17 mouse cellular contexts compared by ENCODE assay signal in genomic region chr10:124138456-124138855, GRCm38 (mm10).
DNase-seq lines count a peak whose midpoint lies in the region; TF ChIP-seq lines count a peak whose summit lies in the region.
"Had no signal": no experiment of that assay in that cellular context is flagged by ENCODE, and none has a peak within 500 bp of the region (broad histone marks: within the 10 kb centered on the region; RNA-seq: fewer than 3 reads in every experiment).

No protein-coding gene starts in this region.

- no peak overlapping the region for H3K27ac ChIP-seq in CH12.LX (ENCODE audit: insufficient read depth, low read depth)
- H3K27ac ChIP-seq: embryonic facial prominence, embryonic 12.5 days; heart, embryonic 13.5 days; limb, embryonic 13.5 days; liver, embryonic 14.5 days; neural tube, embryonic 13.5 days had no signal

- H3K4me1 ChIP-seq in CH12.LX (ENCODE audit: control insufficient read depth in 1 of 2, insufficient read depth in 2 of 2) = no peaks in the 10 kb centered on the region
- H3K4me1 ChIP-seq: embryonic facial prominence, embryonic 12.5 days; heart, embryonic 13.5 days; limb, embryonic 13.5 days; neural tube, embryonic 13.5 days had no signal

- dilution Hi-C loops in CH12.LX (cut with MboI; ENCODE audit: extremely low pct_ligation_motif_present, extremely low pct_unique_long_range_greater_than_20kb, low sequenced_read_pairs) = no loop called here

- H3K4me3 ChIP-seq in CH12.LX (replicated peaks in 1 of 3; ENCODE audit: low read depth in 2 of 3, low read length in 2 of 3, poor library complexity in 1 of 3) = no peak overlapping the region
- H3K4me3 ChIP-seq in myocyte = no peak overlapping the region
- H3K4me3 ChIP-seq: embryonic facial prominence, embryonic 12.5 days; heart, embryonic 13.5 days; limb, embryonic 13.5 days; neural tube, embryonic 13.5 days had no signal

- no peak for TF ChIP-seq CTCF in CH12.LX (conservative IDR thresholded peaks at IDR 0.05 in 1 of 2, IDR thresholded peaks at IDR 0.05 in 1 of 2; ENCODE audit: low read depth in 2 of 2, low read length in 2 of 2)

- DNase-seq in left cerebral cortex, adult 18-20 months (ENCODE audit: low spot score in 2 of 2) = peak; percentile 2
- DNase-seq in left cerebral cortex, postnatal 4 days = no peak
- peak; percentile 12 for DNase-seq in CH12.LX (ENCODE audit: extremely low read depth)
- DNase-seq in R1 (ENCODE audit: low read depth, low spot score) = peak; percentile 4
- DNase-seq in lung, postnatal 36 days = no peak
- DNase-seq in layer of hippocampus, postnatal 36 days = no peak
- DNase-seq: adrenal gland, postnatal 14 days; cerebellum, adult 8-10 months; lung, postnatal 10 days; right cerebral cortex, postnatal 25 days; thymus, postnatal 25 days had no signal

- H3K27me3 ChIP-seq in CH12.LX (replicated peaks) (no peaks in the 10 kb centered on the region), myocyte (ENCODE audit: control insufficient read depth, insufficient read depth, insufficient read length) (no peaks in the 10 kb centered on the region)
- H3K27me3 ChIP-seq: embryonic facial prominence, embryonic 12.5 days; heart, embryonic 13.5 days; limb, embryonic 13.5 days; neural tube, embryonic 13.5 days had no signal

- H3K4me2 ChIP-seq in CH12.LX (ENCODE audit: insufficient read depth, low read depth, poor library complexity, severe bottlenecking) (no peak overlapping the region), myocyte (ENCODE audit: low read depth) (no peak overlapping the region)
- H3K4me2 ChIP-seq: embryonic facial prominence, embryonic 12.5 days; heart, embryonic 13.5 days; limb, embryonic 13.5 days; neural tube, embryonic 13.5 days had no signal

- in situ Hi-C loops in CH12.LX (cut with MboI; ENCODE audit: low pct_ligation_motif_present, low pct_unique_long_range_greater_than_20kb, low sequenced_read_pairs) = no loop called here

- H3K79me2 ChIP-seq in CH12.LX (replicated peaks; ENCODE audit: control insufficient read depth, extremely low read depth, insufficient read depth, poor library complexity, severe bottlenecking) (no peaks in the 10 kb centered on the region), myocyte (ENCODE audit: control insufficient read depth, insufficient read depth) (no peaks in the 10 kb centered on the region)

- peaks cover 30% of the 10 kb centered on the region for H3K9me3 ChIP-seq in CH12.LX (replicated peaks; ENCODE audit: low read length)
- H3K9me3 ChIP-seq: embryonic facial prominence, embryonic 12.5 days; heart, embryonic 13.5 days; limb, embryonic 13.5 days; neural tube, embryonic 13.5 days had no signal

- no peak overlapping the region for H3ac ChIP-seq in myocyte (ENCODE audit: control insufficient read depth, insufficient read length)

- intact Hi-C loops in left cerebral cortex, postnatal 4 days (cut with DNase I) = no loop called here

- no peak for TF ChIP-seq RAD21 in CH12.LX (IDR thresholded peaks at IDR 0.05; ENCODE audit: low read depth, low read length)

- H3K36me3 ChIP-seq in CH12.LX (replicated peaks in 1 of 2; ENCODE audit: control insufficient read depth in 1 of 2, insufficient read depth in 1 of 2, low read length in 1 of 2) (no peaks in the 10 kb centered on the region), myocyte (ENCODE audit: control insufficient read depth, insufficient read depth) (no peaks in the 10 kb centered on the region)
- H3K36me3 ChIP-seq: embryonic facial prominence, embryonic 12.5 days; heart, embryonic 13.5 days; limb, embryonic 13.5 days; neural tube, embryonic 13.5 days had no signal

- TF ChIP-seq EP300 in CH12.LX (IDR thresholded peaks at IDR 0.05; ENCODE audit: low read length) = peak; percentile 51

- TF ChIP-seq POLR2A in CH12.LX (IDR thresholded peaks at IDR 0.05; ENCODE audit: low read depth, low read length) (no peak), myocyte (IDR thresholded peaks at IDR 0.05; ENCODE audit: insufficient read length, low read depth) (no peak)

- H3K9ac ChIP-seq in CH12.LX (ENCODE audit: insufficient read depth, low read depth) = no peak overlapping the region
- H3K9ac ChIP-seq: embryonic facial prominence, embryonic 12.5 days; heart, embryonic 13.5 days; limb, embryonic 13.5 days; liver, embryonic 14.5 days; neural tube, embryonic 13.5 days had no signal

TF ChIP-seq in CH12.LX, 34 proteins besides CTCF, POLR2A, EP300 and RAD21:
- TF ChIP-seq ETS1 (conservative IDR thresholded peaks at IDR 0.05; ENCODE audit: low read depth, low read length) (peak; percentile 64), MYC (IDR thresholded peaks at IDR 0.05; ENCODE audit: low read depth, low read length) (no peak), MXI1 (IDR thresholded peaks at IDR 0.05; ENCODE audit: low read depth, low read length) (no peak), JUND (conservative IDR thresholded peaks at IDR 0.05; ENCODE audit: low read depth, low read length) (peak; percentile 71; the same call in 1 of the 2 replicates), BHLHE40 (IDR thresholded peaks at IDR 0.05; ENCODE audit: low read depth, low read length) (peak; percentile 68), ZC3H11A (IDR thresholded peaks at IDR 0.05; ENCODE audit: low read depth, low read length) (no peak), JUN (IDR thresholded peaks at IDR 0.05; ENCODE audit: insufficient read depth, low read depth, low read length) (peak; percentile 73; the same call in 1 of the 2 replicates), MAFK (IDR thresholded peaks at IDR 0.05; ENCODE audit: insufficient replicate concordance, low read length) (0 out of 2 replicates have a peak, but pooled peaks have one; percentile 51), NELFE (IDR thresholded peaks at IDR 0.05; ENCODE audit: low read depth, low read length) (no peak), PAX5 (IDR thresholded peaks at IDR 0.05; ENCODE audit: low read length) (no peak), ZNF384 (IDR thresholded peaks at IDR 0.05; ENCODE audit: low read depth, low read length) (no peak), ZMIZ1 (IDR thresholded peaks at IDR 0.05; ENCODE audit: low read depth, low read length) (no peak), IRF4 (IDR thresholded peaks at IDR 0.05; ENCODE audit: low read depth, low read length) (peak; percentile 37; the same call in 1 of the 2 replicates)

TF ChIP-seq in myocyte, 11 proteins besides CTCF, POLR2A, EP300 and RAD21:
- TF ChIP-seq MYOD1 (IDR thresholded peaks at IDR 0.05; ENCODE audit: control insufficient read depth in 1 of 3, insufficient read length in 2 of 3, low read depth in 2 of 3) (peak in 1 of 3 experiments; percentile 16), E2F4 (IDR thresholded peaks at IDR 0.05; ENCODE audit: insufficient read depth) (no peak), USF1 (IDR thresholded peaks at IDR 0.05; ENCODE audit: low read depth) (peak; percentile 93), CEBPB (IDR thresholded peaks at IDR 0.05; ENCODE audit: insufficient read depth, poor library complexity, severe bottlenecking) (peak; percentile 63), REST (IDR thresholded peaks at IDR 0.05; ENCODE audit: insufficient read depth, insufficient read length) (no peak)

Comparison
In these comparisons a context has a peak if more than half of its experiments do, and no peak if none do; other contexts are left out.
1. DNase-seq: peak in left cerebral cortex, adult 18-20 months (2 of 2), CH12.LX (single experiment) and R1 (single experiment); none in left cerebral cortex, postnatal 4 days (single experiment), lung, postnatal 36 days (single experiment) and layer of hippocampus, postnatal 36 days (0 of 2).